Mouse (Mus musculus): ENCODE measurements around the gene Hmgcs1.
A peak's percentile ranks its signal among the peaks of the same experiment; 100 is the strongest.

Gene Hmgcs1

DNA sequence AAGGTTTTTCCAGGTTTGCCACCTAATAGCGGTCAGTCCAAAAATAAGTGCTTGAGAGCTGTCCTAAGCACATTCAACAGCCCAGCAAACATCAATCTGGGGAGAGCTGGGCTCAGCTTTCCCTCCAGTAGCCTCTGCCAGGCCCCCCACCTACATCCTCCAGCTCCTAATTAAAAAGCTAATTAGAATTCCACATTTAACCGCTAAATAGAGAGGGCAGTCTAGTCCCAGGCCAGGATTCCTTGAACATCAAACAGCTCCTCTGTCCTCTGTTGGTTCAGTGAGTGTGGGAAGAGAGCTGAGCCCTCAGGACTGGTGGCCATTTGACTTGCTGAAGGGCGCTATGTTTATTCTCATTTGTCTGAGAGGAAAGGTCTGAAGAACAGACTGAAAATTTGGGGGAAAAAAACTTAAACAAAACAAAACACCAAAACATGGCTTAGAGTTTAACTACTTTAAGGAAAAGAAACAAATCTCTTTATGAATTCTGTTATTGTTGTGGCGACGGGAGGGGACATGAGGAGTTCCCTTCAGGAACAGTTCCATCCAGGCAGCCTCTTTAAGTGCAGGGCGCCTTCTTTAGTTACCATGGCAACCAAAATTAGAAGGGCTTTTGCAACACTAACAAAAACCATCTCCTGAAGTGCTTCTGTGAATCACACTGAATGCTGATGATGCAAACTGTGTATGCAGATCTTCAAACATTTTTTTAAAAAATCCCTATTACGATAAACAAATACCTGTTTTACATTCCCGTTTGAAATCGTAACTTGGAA is 63.9 kb downstream of the Hmgcs1 start:
- no peak for DNase-seq

DNA sequence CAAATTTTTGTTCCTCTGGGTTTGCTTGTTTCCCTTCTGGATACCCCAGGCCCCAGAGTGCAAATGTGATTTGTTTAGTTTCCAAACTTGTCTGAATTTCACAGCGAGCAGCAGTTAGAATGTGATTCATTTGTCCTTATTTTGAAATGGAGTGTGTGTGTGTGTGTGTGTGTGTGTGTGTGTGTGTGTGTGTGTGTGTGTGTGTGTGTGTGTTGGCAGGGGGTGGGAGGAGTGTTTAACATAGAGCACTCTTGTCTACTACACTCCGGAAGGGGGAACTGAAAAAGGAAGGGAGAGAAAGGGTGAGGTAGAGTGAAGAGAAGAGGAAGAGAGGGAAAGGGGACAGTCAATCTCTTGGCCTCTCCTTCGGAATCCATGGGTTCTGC is 64.4 kb downstream of the Hmgcs1 start:
- no peak for DNase-seq

DNA sequence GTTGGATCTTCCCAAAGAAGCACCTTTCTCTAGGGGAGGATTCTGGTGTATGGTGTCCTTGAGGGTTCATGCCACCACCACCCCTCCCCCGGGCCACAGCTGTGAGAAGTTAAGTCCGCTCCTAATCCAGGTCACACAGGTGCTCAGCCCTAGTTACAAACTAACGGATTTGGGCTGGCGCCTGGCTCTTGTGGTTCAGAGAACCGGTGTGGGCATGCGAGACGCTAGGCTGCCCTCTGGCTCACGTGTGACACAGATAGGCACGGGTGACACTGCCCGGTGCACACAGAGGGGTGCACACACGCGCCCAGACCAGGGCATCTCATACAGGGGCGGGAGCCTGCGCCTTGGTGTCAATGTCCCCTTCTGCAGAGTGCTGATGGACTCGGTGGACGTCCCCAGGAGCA is 65.0 kb downstream of the Hmgcs1 start:
- DNase-seq, result peak; percentile 52

DNA sequence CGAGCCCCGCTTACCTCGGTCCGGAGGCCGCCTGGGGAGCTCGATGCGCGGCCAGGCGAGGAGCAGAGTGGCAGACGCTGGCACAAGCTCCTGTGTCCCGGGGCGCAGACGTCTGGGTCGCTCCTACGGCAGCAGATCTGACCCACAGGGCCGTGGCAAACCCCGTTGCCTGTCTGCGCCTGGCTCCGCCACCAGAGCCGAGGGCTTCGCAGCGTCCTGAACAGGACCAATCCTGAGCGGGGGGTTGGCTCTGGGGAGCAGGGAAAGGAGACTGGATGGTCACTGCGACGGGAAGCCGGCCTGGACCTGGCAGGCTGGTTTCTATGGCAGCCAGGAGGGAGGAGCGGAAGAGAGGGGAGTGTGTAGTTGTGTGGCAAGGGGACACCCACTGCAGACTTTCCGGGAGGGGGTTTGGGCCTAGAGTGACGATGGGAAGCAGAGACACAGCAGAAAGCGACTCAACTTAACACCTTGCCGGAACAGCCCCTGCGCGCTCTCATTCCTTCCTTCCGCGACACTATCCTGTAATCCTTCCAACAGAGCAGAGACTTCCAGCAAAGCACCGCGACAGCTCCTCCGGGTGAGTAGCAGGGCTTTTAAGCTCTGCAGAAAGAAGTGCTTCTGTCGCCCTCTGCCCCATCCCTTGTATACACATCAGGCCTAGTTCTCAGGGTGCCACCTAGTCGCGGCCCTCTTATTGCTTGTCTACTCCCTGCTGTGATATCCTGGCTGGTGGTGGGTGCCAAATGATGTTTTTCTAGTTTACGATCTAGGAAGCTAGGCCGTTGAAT is 65.7 kb downstream of the Hmgcs1 start, which contains the start of gene Nim1k:
Gene Nim1k (minus strand): TSS at position 202 of the 791 bp plus-strand sequence.
- DNase-seq, result peak; percentile 87

DNA sequence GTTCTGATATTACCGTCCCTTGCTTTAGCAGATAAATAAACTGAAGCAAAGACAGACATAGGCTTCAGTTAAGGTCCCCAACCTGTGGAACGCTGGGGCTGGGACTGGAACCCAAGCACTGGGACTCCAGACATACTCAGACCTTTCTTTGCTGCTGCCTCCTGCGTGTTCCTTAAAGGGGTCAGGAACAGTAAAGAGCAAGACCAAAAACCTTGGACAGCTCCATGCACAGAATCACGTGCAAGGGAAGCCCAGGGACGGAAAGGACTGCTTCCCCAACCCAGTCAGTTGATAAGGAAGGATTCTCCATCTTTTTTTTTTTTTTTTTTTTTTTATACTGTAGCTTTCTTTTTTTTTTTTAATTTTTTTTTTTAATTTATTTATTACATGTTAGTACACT is 66.7 kb downstream of the Hmgcs1 start:
- DNase-seq, result no peak

All from kidney, adult 18-20 months (tissue).